Mouse (Mus musculus): Measurements from ENCODE around the gene Auts2. TPM values are rescaled to one million over a fixed set of nuclear protein-coding genes. Genes with fewer than 3 reads are reported as not detected.

Gene Auts2
- polyA plus RNA-seq, 1 experiment from 2014 or later, result 80.6 TPM

DNA sequence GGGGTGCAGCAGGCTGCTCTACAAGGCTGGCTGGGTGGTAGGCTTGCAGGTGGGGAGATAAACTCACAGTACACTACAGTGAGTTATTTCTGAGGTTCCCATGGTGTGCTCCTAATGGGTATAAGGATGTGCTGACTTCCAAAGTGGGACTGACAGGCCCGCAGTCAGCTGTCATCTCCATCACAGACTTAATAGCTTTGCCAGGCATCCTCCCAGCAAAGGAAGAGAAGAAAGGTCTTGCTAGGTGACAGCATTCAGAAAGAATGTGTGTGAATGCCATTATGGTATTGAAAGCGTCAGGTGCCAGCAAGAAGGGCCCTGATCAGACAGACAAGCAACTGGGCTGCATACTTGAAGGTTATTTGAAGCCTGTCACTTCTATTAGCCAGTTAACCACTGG is 900.4 kb downstream of the Auts2 start:
- peaks cover 66% of the 10 kb centered on the region for H3K27me3 ChIP-seq
- peak overlapping the region; percentile 60 for H3K27ac ChIP-seq (replicated peaks)
- H3K9ac ChIP-seq (replicated peaks), result no peak overlapping the region
- H3K9me3 ChIP-seq, result no peaks in the 10 kb centered on the region
- peaks cover 64% of the 10 kb centered on the region for H3K4me1 ChIP-seq
- H3K36me3 ChIP-seq, result no peaks in the 10 kb centered on the region
- H3K4me2 ChIP-seq (replicated peaks), result peak overlapping the region; percentile 34
- 22% methylated on average over 2 of the region's 2 CpGs for WGBS
- ATAC-seq (ENCODE audit: low FRiP score, low read depth), result no peak
- no peak overlapping the region for H3K4me3 ChIP-seq

GRCm38 (mm10) chr5:131636431-131636830 is 906.7 kb downstream of the Auts2 start:
- H3K4me1 ChIP-seq, result peaks cover 18% of the 10 kb centered on the region
- no peaks in the 10 kb centered on the region for H3K9me3 ChIP-seq
- H3K9ac ChIP-seq (replicated peaks), result no peak overlapping the region
- no peaks in the 10 kb centered on the region for H3K36me3 ChIP-seq
- no peak overlapping the region for H3K4me3 ChIP-seq
- H3K4me2 ChIP-seq (replicated peaks), result no peak overlapping the region
- peaks cover 70% of the 10 kb centered on the region for H3K27me3 ChIP-seq
- ATAC-seq (ENCODE audit: low FRiP score, low read depth), result no peak
- H3K27ac ChIP-seq (replicated peaks), result no peak overlapping the region
- WGBS, result 80% methylated on average over 5 of the region's 5 CpGs

DNA sequence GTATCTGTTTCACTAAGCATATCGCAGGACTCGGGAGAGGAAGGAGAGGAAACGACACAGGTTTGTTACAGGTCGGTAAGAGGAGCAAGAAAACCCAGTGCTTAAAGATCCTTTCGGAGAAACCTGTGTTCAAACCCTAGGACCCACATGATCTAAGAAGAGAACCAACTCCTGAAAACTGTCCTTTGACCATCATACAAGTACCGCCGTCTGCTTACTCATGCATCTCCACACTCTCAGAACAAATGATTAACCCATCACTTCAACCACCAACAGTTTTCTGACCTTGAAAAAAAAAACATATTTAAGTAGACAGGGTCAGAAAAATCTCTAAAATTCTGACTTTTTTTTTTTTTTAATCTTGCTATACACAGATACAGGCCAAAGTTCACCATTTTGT is 908.4 kb downstream of the Auts2 start:
- Histone ChIP-seq H3K9ac (replicated peaks) (no peak overlapping the region), H3K27ac (replicated peaks) (no peak overlapping the region), H3K4me2 (replicated peaks) (no peak overlapping the region), H3K4me1 (peaks cover 24% of the 10 kb centered on the region), H3K9me3 (no peaks in the 10 kb centered on the region), H3K36me3 (no peaks in the 10 kb centered on the region), H3K27me3 (peaks cover 62% of the 10 kb centered on the region), H3K4me3 (no peak overlapping the region)
- no peak for ATAC-seq (ENCODE audit: low FRiP score, low read depth)
- 94% methylated on average over 7 of the region's 7 CpGs for WGBS

DNA sequence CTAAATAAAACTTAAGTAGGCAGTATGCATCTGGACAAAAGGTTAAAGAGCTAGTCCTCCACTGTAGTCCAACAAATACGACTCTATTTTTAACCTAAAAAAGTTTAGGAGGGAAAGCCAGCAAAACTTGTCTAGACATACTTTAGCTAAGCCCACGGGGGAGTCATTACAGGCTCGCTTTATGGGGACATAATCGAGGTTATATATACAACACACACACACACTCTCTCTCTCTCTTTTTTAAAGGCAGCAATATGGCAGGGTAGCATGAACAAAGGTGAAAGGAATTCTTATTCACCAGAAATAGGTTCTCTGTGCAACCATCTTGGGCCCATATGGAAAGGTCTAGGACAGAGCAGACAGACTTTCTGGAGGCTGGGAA is 911.2 kb downstream of the Auts2 start:
- no peak for ATAC-seq (ENCODE audit: low FRiP score, low read depth)
- no peak overlapping the region for H3K4me2 ChIP-seq (replicated peaks)
- WGBS, result 72% methylated on average over 4 of the region's 4 CpGs
- H3K27me3 ChIP-seq, result peaks cover 57% of the 10 kb centered on the region
- 0 out of 2 replicates have a peak overlapping the region, but pooled peaks have one; percentile 35 for H3K27ac ChIP-seq (replicated peaks)
- no peak overlapping the region for H3K9ac ChIP-seq (replicated peaks)
- no peaks in the 10 kb centered on the region for H3K36me3 ChIP-seq
- peaks cover 28% of the 10 kb centered on the region for H3K4me1 ChIP-seq
- H3K9me3 ChIP-seq, result no peaks in the 10 kb centered on the region
- no peak overlapping the region for H3K4me3 ChIP-seq

- 32% methylated on average over 12 of the region's 12 CpGs for WGBS
- H3K27ac ChIP-seq (replicated peaks), result peak overlapping the region; percentile 76
- no peaks in the 10 kb centered on the region for H3K36me3 ChIP-seq
- no peak overlapping the region for H3K9ac ChIP-seq (replicated peaks)
- peaks cover 57% of the 10 kb centered on the region for H3K27me3 ChIP-seq
- H3K4me2 ChIP-seq (replicated peaks), result no peak overlapping the region
- no peaks in the 10 kb centered on the region for H3K9me3 ChIP-seq
- ATAC-seq (ENCODE audit: low FRiP score, low read depth), result peak; percentile 65
- peaks cover 28% of the 10 kb centered on the region for H3K4me1 ChIP-seq
- H3K4me3 ChIP-seq, result no peak overlapping the region
Observed at GRCm38 (mm10) chr5:131631038-131631997, 911.8 kb downstream of the Auts2 start.

GRCm38 (mm10) chr5:131630577-131630976 is 912.6 kb downstream of the Auts2 start:
- H3K27ac ChIP-seq (replicated peaks), result peak overlapping the region; percentile 76
- 21% methylated on average over 7 of the region's 7 CpGs for WGBS

GRCm38 (mm10) chr5:131616113-131616876 is 926.8 kb downstream of the Auts2 start:
- Histone ChIP-seq H3K9ac (replicated peaks) (0 out of 2 replicates have a peak overlapping the region, but pooled peaks have one; percentile 21), H3K36me3 (no peaks in the 10 kb centered on the region), H3K4me1 (peaks cover 30% of the 10 kb centered on the region), H3K4me2 (replicated peaks) (peak overlapping the region; percentile 52), H3K4me3 (peak overlapping the region; percentile 37), H3K9me3 (no peaks in the 10 kb centered on the region), H3K27me3 (peaks cover 90% of the 10 kb centered on the region), H3K27ac (replicated peaks) (0 out of 2 replicates have a peak overlapping the region, but pooled peaks have one; percentile 27)
- 1% methylated on average over 40 of the region's 40 CpGs for WGBS
- peak; percentile 70 for ATAC-seq (ENCODE audit: low FRiP score, low read depth)

More at GRCm38 (mm10) chr5:131630577-131630976, 912.6 kb downstream of the Auts2 start:
- Histone ChIP-seq H3K9me3 (no peaks in the 10 kb centered on the region), H3K36me3 (no peaks in the 10 kb centered on the region), H3K4me2 (replicated peaks) (no peak overlapping the region), H3K4me3 (no peak overlapping the region), H3K9ac (replicated peaks) (no peak overlapping the region), H3K4me1 (peaks cover 28% of the 10 kb centered on the region), H3K27me3 (peaks cover 57% of the 10 kb centered on the region)
- ATAC-seq (ENCODE audit: low FRiP score, low read depth), result peak; percentile 23; the same call in 1 of the 2 replicates

- Histone ChIP-seq H3K36me3 (no peaks in the 10 kb centered on the region), H3K27ac (replicated peaks) (no peak overlapping the region), H3K4me1 (peaks cover 32% of the 10 kb centered on the region), H3K4me3 (0 out of 2 replicates have a peak overlapping the region, but pooled peaks have one; percentile 5), H3K4me2 (replicated peaks) (0 out of 2 replicates have a peak overlapping the region, but pooled peaks have one; percentile 18), H3K27me3 (peaks cover 92% of the 10 kb centered on the region), H3K9me3 (no peaks in the 10 kb centered on the region), H3K9ac (replicated peaks) (no peak overlapping the region)
- no peak for ATAC-seq (ENCODE audit: low FRiP score, low read depth)
- 93% methylated on average over 2 of the region's 2 CpGs for WGBS
Observed at GRCm38 (mm10) chr5:131614238-131614637, 928.9 kb downstream of the Auts2 start.

- WGBS, result 84% methylated on average over 3 of the region's 3 CpGs
- peaks cover 32% of the 10 kb centered on the region for H3K4me1 ChIP-seq
- no peak overlapping the region for H3K9ac ChIP-seq (replicated peaks)
- no peaks in the 10 kb centered on the region for H3K36me3 ChIP-seq
- no peak overlapping the region for H3K27ac ChIP-seq (replicated peaks)
- no peaks in the 10 kb centered on the region for H3K9me3 ChIP-seq
- no peak overlapping the region for H3K4me2 ChIP-seq (replicated peaks)
- ATAC-seq (ENCODE audit: low FRiP score, low read depth), result no peak
- H3K27me3 ChIP-seq, result peaks cover 87% of the 10 kb centered on the region
- H3K4me3 ChIP-seq, result no peak overlapping the region
Observed at GRCm38 (mm10) chr5:131613301-131613700, 929.8 kb downstream of the Auts2 start.

DNA sequence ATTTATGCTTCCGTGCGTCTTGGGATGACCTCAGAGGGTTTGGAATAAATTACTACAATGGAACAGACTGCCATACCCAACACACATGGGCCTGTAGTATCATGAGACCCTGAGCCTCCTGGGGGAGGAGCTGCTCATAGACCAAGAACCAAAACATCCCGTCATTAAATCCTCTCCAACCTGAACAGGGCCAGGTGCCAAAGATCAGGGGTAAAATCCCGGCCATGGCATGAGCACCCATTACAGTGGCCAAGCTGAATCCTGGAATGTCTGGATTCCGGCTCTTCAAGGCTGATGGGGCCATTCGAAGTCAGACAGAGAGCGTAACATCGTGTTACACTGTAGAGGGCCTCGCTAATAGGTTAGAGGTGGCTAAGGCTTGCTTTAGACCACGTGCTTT is 932.4 kb downstream of the Auts2 start:
- H3K27me3 ChIP-seq, result peaks cover 81% of the 10 kb centered on the region
- 82% methylated on average over 10 of the region's 10 CpGs for WGBS
- peaks cover 15% of the 10 kb centered on the region; the same call in 1 of the 2 replicates for H3K4me1 ChIP-seq
- no peaks in the 10 kb centered on the region for H3K36me3 ChIP-seq
- H3K4me3 ChIP-seq, result no peak overlapping the region
- no peaks in the 10 kb centered on the region for H3K9me3 ChIP-seq
- no peak for ATAC-seq (ENCODE audit: low FRiP score, low read depth)
- no peak overlapping the region for H3K27ac ChIP-seq (replicated peaks)
- no peak overlapping the region for H3K9ac ChIP-seq (replicated peaks)
- no peak overlapping the region for H3K4me2 ChIP-seq (replicated peaks)

DNA sequence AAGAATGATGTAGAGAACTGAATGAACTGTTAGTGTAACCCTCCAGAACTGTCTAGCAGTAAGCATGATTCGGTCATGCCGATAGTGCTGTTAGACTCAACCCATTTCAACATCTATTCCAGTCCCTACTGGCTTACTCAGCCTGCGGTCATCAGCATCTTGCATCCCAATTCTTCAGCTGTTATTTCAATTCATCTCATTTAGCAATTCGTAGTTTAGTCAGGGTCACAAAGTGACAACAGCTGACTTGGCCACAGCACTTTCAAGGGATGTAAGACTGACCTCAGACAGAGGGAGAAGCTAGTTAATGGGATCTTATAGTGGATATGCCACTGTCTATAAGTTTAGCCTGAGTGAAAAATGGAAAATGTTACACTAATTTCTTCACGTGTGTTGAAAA is 936.4 kb downstream of the Auts2 start:
- H3K4me1 ChIP-seq, result peaks cover 22% of the 10 kb centered on the region
- no peak for ATAC-seq (ENCODE audit: low FRiP score, low read depth)
- H3K9ac ChIP-seq (replicated peaks), result no peak overlapping the region
- H3K27ac ChIP-seq (replicated peaks), result no peak overlapping the region
- H3K9me3 ChIP-seq, result no peaks in the 10 kb centered on the region
- no peaks in the 10 kb centered on the region for H3K36me3 ChIP-seq
- H3K4me3 ChIP-seq, result no peak overlapping the region
- 88% methylated on average over 5 of the region's 5 CpGs for WGBS
- H3K27me3 ChIP-seq, result peaks cover 77% of the 10 kb centered on the region
- H3K4me2 ChIP-seq (replicated peaks), result no peak overlapping the region
